Mouse (Mus musculus) forebrain, embryonic 14.5 days (tissue): ENCODE data around the gene Zfp683. TPM values are rescaled to one million over a fixed set of nuclear protein-coding genes. Genes with fewer than 3 reads are reported as not detected.

Experiments
- ATAC-seq: fragments of 200-750 bp; cut with Nextera tagmentation; 2 replicates; pipeline ENCODE4 v1.8.0; 2017; ENCODE audit warnings: mild to moderate bottlenecking, moderate library complexity
- DNase-seq: peaks from one replicate; pipeline ENCODE4 v3.0.0-alpha.2; 2015; ENCODE audit warnings: low spot score
- H3K27ac ChIP-seq: fragments of 300-500 bp; sonication (generic); 2 replicates; pipeline ENCODE4 v1.5.1; 2014; ENCODE audit warnings: low read depth, mild to moderate bottlenecking, control low read depth, low read length, moderate library complexity
- H3K27me3 ChIP-seq: fragments of 300-500 bp; sonication (generic); replicated peaks from 2 replicates; pipeline ENCODE4 v1.6.1; 2014; ENCODE audit warnings: low read length, control low read depth, mixed read lengths; ENCODE audit not compliant: control insufficient read depth, insufficient read depth
- H3K36me3 ChIP-seq: fragments of 300-500 bp; sonication (generic); 2 replicates; pipeline ENCODE4 v1.6.1; 2014; ENCODE audit warnings: low read length, control low read depth; ENCODE audit not compliant: control insufficient read depth, insufficient read depth
- H3K4me1 ChIP-seq: fragments of 300-500 bp; sonication (generic); 2 replicates; pipeline ENCODE4 v1.6.1; 2014; ENCODE audit warnings: antibody characterized with exemption, low read length, control low read depth; ENCODE audit not compliant: control insufficient read depth, insufficient read depth
- H3K4me2 ChIP-seq: fragments of 300-500 bp; sonication (generic); 2 replicates; pipeline ENCODE4 v1.6.1; 2014; ENCODE audit warnings: mild to moderate bottlenecking, control low read depth, low read length
- H3K4me3 ChIP-seq: fragments of 300-500 bp; sonication (generic); 2 replicates; pipeline ENCODE4 v1.5.1; 2014; ENCODE audit warnings: low read depth, low read length, control low read depth
- H3K9ac ChIP-seq: fragments of 300-500 bp; sonication (generic); 2 replicates; pipeline ENCODE4 v1.6.1; 2014; ENCODE audit warnings: mild to moderate bottlenecking, low read length, control low read depth, moderate library complexity
- H3K9me3 ChIP-seq: fragments of 300-500 bp; sonication (generic); replicated peaks from 2 replicates; pipeline ENCODE4 v1.6.1; 2016; ENCODE audit warnings: low read length, control low read depth, mixed read lengths; ENCODE audit not compliant: control insufficient read depth
- WGBS: fragments of 180-500 bp; shearing (Covaris S2); extraction: QIAGEN DNeasy Blood & Tissue Kit; methylation state at CpG from one replicate; pipeline ENCODE4 v1.1.7; 2014; 5-methylcytosine and 5-hydroxymethylcytosine counted together
- polyA plus RNA-seq: library from polyadenylated mRNA; unstranded; fragments of >200 nt; fragmentation: Nextera tagmentation; extraction: Ambion mirVana; gene quantifications from 2 replicates; pipeline ENCODE4 v1.2.1, GENCODE M21; 2014

The Zfp683 gene
- not detected in 2 replicates for polyA plus RNA-seq

DNA sequence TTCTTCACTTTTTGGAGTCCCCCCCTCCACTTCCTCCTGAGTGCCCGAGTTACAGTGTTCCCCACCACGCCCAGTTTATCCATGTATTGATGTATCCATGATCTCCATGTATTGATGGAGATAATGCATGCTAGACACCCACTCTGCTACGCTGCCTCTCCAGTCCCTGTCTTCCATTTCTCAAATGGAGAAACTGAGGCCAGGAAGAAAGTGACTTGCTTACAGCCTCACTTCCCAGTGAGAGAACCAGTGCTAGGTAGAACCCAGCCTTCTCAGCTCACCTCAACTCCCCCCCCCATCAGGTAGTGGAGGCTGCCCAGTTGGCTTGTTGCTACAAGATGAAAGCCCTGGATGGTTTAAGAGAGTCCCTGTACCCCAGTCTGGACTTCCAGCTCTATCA, at the start of gene Zfp683:
Zfp683 (plus strand) TSS at position 301 of the 400 bp plus-strand sequence.
- Histone ChIP-seq H3K36me3 (no peaks in the 10 kb centered on the region), H3K4me2 (no peak within 1 kb of the TSS), H3K9me3 (no peaks in the 10 kb centered on the region), H3K4me1 (peaks cover 3% of the 10 kb centered on the region; the same call in 1 of the 2 replicates), H3K27me3 (no peaks in the 10 kb centered on the region), H3K9ac (no peak within 1 kb of the TSS), H3K4me3 (no peak within 1 kb of the TSS), H3K27ac (no peak within 1 kb of the TSS)
- DNase-seq, result no peak
- WGBS, result 88% methylated on average over 3 of the region's 3 CpGs
- no peak for ATAC-seq

DNA sequence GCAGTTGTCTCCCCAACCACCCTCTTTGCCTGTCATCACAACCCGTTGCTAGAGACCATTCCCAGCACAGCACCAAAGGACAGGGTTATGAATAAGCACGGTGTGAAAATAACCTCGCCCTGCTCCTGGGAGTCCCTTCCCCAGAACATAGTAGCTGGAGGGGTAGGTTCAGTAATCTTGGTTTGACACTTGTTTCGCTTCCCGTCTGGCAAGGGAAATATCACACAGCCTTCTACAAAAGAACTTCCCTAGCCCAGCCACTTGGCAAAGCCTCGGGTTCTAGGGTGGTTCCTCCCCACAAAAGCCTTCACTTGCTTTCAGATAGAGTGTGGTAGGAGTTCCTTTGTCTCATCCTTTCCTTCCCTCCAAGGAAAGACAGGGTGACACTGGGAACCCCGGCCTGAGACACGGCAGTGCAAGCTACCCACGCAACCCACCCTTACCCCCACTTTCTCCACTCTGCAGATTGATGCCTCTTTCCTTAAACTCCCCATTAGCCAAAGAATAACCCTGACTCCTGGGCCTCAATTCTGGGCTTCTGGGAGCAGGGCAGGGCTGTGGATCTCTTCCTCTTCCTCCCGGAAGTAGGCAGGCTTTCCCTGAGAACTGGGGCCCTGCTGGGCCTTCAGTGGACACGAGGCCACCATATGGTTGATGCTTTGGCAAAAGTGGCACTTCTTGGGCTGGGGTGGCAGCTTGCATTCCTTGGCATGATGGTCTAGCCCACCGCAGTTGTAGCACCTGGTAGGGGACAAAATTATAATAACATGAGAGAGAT, 47.9 kb upstream of the Zfp683 start:
- ATAC-seq (no peak), DNase-seq (no peak)
- no peak overlapping the region for H3K4me3 ChIP-seq
- no peak overlapping the region for H3K4me2 ChIP-seq
- no peaks in the 10 kb centered on the region for H3K36me3 ChIP-seq
- 53% methylated on average over 12 of the region's 12 CpGs for WGBS
- no peaks in the 10 kb centered on the region for H3K27me3 ChIP-seq
- no peaks in the 10 kb centered on the region for H3K9me3 ChIP-seq
- H3K9ac ChIP-seq, result no peak overlapping the region
- H3K27ac ChIP-seq, result no peak overlapping the region
- H3K4me1 ChIP-seq, result peaks cover 6% of the 10 kb centered on the region

DNA sequence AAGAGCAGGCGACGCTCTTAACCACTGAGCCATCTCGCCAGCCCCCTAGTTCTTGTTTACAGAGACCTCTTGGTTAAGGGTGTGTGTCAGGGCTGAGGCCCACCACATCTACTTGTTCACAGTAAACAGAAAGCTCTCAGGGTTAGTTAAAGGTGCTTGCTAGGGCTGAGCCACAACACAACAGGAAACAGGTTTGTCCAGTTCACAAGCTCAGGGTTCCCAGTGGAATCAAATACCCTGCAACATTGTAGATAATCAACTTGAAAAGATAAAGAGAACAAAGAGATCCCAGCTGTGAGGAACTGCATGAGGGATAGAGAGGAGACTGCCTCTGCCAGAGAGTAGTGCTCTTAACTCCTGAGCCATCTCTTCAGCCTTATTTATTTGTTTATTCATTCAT, 46.8 kb upstream of the Zfp683 start:
- H3K4me1 ChIP-seq, result peaks cover 6% of the 10 kb centered on the region
- no peak for DNase-seq
- no peak overlapping the region for H3K4me2 ChIP-seq
- H3K36me3 ChIP-seq, result no peaks in the 10 kb centered on the region
- no peak overlapping the region for H3K9ac ChIP-seq
- WGBS, result 92% methylated on average over 3 of the region's 3 CpGs
- no peak for ATAC-seq
- no peak overlapping the region for H3K27ac ChIP-seq
- no peaks in the 10 kb centered on the region for H3K27me3 ChIP-seq
- H3K4me3 ChIP-seq, result no peak overlapping the region
- H3K9me3 ChIP-seq, result no peaks in the 10 kb centered on the region

DNA sequence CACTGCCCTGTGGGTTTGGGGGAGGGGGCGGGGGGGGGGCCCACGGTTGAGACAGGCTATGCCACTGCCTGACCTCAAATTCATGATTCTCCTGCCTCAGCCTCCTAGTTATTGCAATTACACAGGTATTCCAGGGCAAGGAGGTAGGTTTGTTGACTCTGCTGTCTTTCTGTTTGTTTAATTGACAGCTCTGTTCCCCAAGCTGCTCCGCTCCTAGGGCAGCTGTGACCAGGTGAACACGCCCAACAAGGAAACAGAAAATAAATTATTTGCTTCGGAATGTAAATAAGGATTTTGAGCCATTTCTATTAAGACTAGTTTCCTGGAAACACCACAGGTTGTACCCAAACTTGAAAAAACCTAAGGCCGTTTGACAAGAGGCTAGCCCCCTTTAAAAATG, 43.9 kb upstream of the Zfp683 start:
- H3K9ac ChIP-seq, result no peak overlapping the region
- WGBS, result 64% methylated on average over 6 of the region's 6 CpGs
- H3K4me3 ChIP-seq, result no peak overlapping the region
- no peaks in the 10 kb centered on the region for H3K27me3 ChIP-seq
- H3K36me3 ChIP-seq, result no peaks in the 10 kb centered on the region
- no peak overlapping the region for H3K27ac ChIP-seq
- peaks cover 2% of the 10 kb centered on the region; the same call in 1 of the 2 replicates for H3K4me1 ChIP-seq
- ATAC-seq (no peak), DNase-seq (no peak)
- H3K9me3 ChIP-seq, result no peaks in the 10 kb centered on the region
- H3K4me2 ChIP-seq, result no peak overlapping the region

DNA sequence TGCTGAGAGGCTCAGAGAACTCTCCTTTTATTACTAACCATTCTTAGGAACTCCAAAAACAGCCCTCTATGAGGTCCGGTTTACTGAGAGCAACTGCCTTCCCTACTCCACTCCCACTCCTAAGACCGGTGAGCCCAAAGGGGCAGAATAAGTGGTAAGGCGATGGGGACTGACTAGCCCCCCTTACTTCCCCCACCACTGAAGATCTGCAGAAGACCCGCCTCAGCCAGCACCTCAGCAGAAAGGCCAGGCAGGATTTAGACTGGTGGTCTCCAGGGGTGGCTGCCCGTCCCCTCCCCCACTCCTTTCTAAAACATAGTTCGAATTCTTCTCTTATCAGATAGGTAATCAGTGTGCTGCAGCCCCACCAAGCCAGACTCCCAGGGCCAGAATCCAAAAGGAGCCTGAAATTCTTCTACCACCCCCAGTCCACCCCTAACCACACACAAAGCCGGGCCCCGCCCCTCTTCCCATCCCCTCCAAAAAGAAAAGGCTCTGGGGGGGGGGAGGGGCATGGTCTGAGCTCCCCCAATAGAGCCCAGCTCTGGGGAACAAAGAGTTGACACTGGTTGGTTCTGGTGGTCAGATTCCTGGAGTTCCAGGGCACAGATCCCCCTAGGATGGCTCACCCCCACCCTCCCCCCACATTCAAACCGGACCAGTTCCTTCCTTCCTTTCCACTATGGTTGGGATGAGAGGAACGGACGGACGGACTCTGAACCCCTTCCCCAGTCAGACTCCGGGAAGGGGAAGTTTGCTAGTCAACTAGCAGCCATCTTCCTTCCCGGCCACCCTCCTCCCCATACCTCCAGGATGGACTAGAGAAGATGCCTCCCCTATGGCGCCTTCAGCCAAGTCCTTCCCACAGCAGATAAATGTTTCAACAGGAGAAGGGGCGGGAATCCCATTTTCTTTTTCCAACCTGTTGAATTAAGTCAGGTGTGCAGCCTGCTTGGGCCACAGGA, 41.9 kb upstream of the Zfp683 start:
- no peaks in the 10 kb centered on the region for H3K9me3 ChIP-seq
- H3K9ac ChIP-seq, result no peak overlapping the region
- H3K4me1 ChIP-seq, result no peaks in the 10 kb centered on the region; the same call in 1 of the 2 replicates
- no peak overlapping the region for H3K4me3 ChIP-seq
- H3K36me3 ChIP-seq, result no peaks in the 10 kb centered on the region
- H3K4me2 ChIP-seq, result no peak overlapping the region
- WGBS, result 6% methylated on average over 16 of the region's 16 CpGs
- ATAC-seq, result no peak
- no peak for DNase-seq
- no peaks in the 10 kb centered on the region for H3K27me3 ChIP-seq
- no peak overlapping the region for H3K27ac ChIP-seq

DNA sequence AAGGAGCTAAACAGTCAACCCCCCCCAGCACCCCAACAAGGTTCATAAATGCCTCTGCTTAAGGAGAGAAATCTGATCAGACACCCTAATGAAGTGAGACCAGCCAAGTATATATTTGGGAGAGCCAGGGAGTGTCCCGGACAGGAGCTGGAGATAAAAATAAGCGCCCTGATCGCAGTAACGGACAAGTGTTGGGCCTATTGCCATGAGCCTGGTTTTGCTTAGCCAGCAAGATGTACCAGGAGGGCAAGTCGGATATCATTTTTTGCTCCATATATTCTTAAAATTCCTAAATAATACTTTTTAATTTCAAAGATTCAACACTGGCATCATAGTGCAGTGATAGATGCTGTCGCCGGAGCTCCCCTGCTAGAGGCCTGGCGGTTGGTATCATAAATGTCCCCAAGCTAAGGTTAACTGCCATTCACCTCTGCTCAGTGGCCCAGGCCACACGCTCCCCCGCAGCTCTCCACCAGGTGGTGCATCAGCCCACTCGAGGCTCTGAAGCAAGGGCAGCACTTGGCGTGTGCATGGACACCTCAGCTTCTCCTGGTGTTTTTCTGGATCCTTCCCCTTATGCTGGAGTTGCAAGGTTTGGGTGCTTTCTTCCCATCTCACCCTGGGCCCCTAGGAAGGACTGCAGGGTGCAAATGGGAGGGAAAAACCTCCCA, 40.6 kb upstream of the Zfp683 start:
- H3K36me3 ChIP-seq, result no peaks in the 10 kb centered on the region
- H3K9me3 ChIP-seq, result no peaks in the 10 kb centered on the region
- no peak overlapping the region for H3K4me2 ChIP-seq
- peaks cover 5% of the 10 kb centered on the region for H3K4me1 ChIP-seq
- ATAC-seq (no peak), DNase-seq (no peak)
- no peak overlapping the region for H3K4me3 ChIP-seq
- peaks cover 8% of the 10 kb centered on the region for H3K27me3 ChIP-seq
- no peak overlapping the region for H3K27ac ChIP-seq
- 46% methylated on average over 12 of the region's 12 CpGs for WGBS
- no peak overlapping the region for H3K9ac ChIP-seq

DNA sequence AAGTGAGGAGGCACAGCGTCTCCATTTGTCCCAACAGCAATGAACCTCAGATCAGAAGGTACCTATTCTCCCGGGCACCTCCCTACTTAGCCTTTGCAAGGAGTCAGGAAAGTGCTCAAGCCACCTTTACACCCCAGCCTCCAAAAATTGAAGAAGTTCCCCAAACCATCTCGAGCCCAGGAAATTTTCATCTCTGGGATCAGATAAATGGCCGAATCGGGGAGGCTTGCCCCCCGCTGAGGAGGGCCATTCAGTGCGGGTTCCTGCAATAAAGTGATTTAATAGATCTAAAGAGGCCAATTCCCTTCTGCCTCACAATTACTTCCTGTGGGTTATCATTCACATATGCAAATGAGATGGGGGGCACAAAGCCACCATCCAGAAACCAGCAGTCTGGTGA, 37.4 kb upstream of the Zfp683 start:
- Histone ChIP-seq H3K4me3 (no peak overlapping the region), H3K36me3 (no peaks in the 10 kb centered on the region), H3K4me1 (peaks cover 14% of the 10 kb centered on the region), H3K4me2 (no peak overlapping the region), H3K9me3 (no peaks in the 10 kb centered on the region), H3K9ac (no peak overlapping the region), H3K27me3 (peaks cover 17% of the 10 kb centered on the region), H3K27ac (no peak overlapping the region)
- ATAC-seq (no peak), DNase-seq (no peak)
- 4% methylated on average over 7 of the region's 7 CpGs for WGBS

DNA sequence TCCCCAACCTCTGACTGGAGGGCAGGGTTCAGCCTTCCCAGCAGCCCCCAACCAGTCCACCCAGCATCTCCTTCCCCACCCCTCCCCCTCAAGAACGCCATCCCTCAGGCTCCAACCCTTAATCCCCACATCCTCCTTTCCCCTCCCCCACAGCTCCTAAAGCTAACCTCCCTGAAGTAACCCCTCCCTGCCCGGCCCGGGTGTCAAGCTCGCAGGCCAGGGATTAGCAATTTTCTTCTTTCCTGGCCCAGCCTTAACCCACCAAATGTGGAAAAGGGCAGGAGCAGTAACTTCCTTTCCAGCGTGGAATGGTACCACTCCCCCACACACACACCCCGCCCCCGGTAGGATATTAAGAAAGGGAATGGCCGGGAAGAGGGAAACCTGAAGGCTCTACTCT, 36.9 kb upstream of the Zfp683 start:
- Histone ChIP-seq H3K27ac (no peak overlapping the region), H3K36me3 (no peaks in the 10 kb centered on the region), H3K4me3 (no peak overlapping the region), H3K4me2 (no peak overlapping the region), H3K9ac (no peak overlapping the region), H3K9me3 (no peaks in the 10 kb centered on the region), H3K27me3 (peaks cover 17% of the 10 kb centered on the region), H3K4me1 (peaks cover 14% of the 10 kb centered on the region)
- WGBS, result 2% methylated on average over 8 of the region's 8 CpGs
- ATAC-seq (no peak), DNase-seq (no peak)
